Comparison of ENCODE assay signal across 9 mouse cellular contexts in genomic region chr17:5248957-5249656, GRCm38 (mm10).
DNase-seq lines count a peak whose midpoint lies in the region; ATAC-seq and TF ChIP-seq lines count a peak whose summit lies in the region.
"Had no signal": no experiment of that assay in that cellular context is flagged by ENCODE, and none has a peak within 500 bp of the region (broad histone marks: within the 10 kb centered on the region; RNA-seq: fewer than 3 reads in every experiment).

No protein-coding gene starts in this region.

- H3K4me1 ChIP-seq in cerebellum, adult 2 months (ENCODE audit: control insufficient read depth, insufficient read depth, low read length): peaks cover 47% of the 10 kb centered on the region
- H3K4me1 ChIP-seq in hindbrain, embryonic 15.5 days (replicated peaks): peaks cover 49% of the 10 kb centered on the region

- peak; percentile 36; the same call in 1 of the 2 replicates for ATAC-seq in hindbrain, embryonic 15.5 days (ENCODE audit: low FRiP score, low read depth)

- H3K27me3 ChIP-seq in cerebellum, adult 2 months (ENCODE audit: control insufficient read depth, insufficient read depth, low read length): no peaks in the 10 kb centered on the region
- H3K27me3 ChIP-seq in hindbrain, embryonic 15.5 days: no peaks in the 10 kb centered on the region
- H3K27me3 ChIP-seq: limb, embryonic 13.5 days had no signal

- H3K4me2 ChIP-seq in hindbrain, embryonic 15.5 days: 0 out of 2 replicates have a peak overlapping the region, but pooled peaks have one; percentile 16
- H3K4me2 ChIP-seq: limb, embryonic 13.5 days had no signal

- peak overlapping the region; percentile 48 for H3K27ac ChIP-seq in cerebellum, adult 2 months (ENCODE audit: insufficient read depth, low read length)
- H3K27ac ChIP-seq in hindbrain, embryonic 15.5 days (replicated peaks): peak overlapping the region; percentile 68
- H3K27ac ChIP-seq: limb, embryonic 13.5 days had no signal

- DNase-seq in left cerebral cortex, postnatal 10 days (ENCODE audit: extremely low spot score in 1 of 2, low spot score in 2 of 2): peak; percentile 56 to 61
- no peak for DNase-seq in left cerebral cortex, adult 8-10 months (ENCODE audit: low spot score in 2 of 2)
- DNase-seq in cerebellum, adult 2 months: peak; percentile 88 to 95
- peak; percentile 78 for DNase-seq in left cerebral cortex, postnatal 4 days
- peak; percentile 48 for DNase-seq in naive thymus-derived CD4-positive, alpha-beta T cell, adult 2 months (ENCODE audit: low read depth)
- DNase-seq in embryo, embryonic 9.5 days (ENCODE audit: extremely low spot score): no peak
- DNase-seq in retina, postnatal 1 day: no peak

- intact Hi-C loops in left cerebral cortex, postnatal 10 days (cut with DNase I): no loop called here
- intact Hi-C loops in left cerebral cortex, postnatal 4 days (cut with DNase I): no loop called here

- H3K36me3 ChIP-seq in hindbrain, embryonic 15.5 days: no peaks in the 10 kb centered on the region

- no peaks in the 10 kb centered on the region for H3K9me3 ChIP-seq in hindbrain, embryonic 15.5 days
- H3K9me3 ChIP-seq: limb, embryonic 13.5 days had no signal

- no peak overlapping the region for H3K9ac ChIP-seq in hindbrain, embryonic 15.5 days

- peak; percentile 16; the same call in 1 of the 2 replicates for TF ChIP-seq POLR2A in cerebellum, adult 2 months (IDR thresholded peaks at IDR 0.05; ENCODE audit: borderline replicate concordance, insufficient read depth, low read length)

- whole genome bisulfite sequencing in cerebellum, adult 2 months: 14% methylated on average over 17 of the region's 17 CpGs
- WGBS in hindbrain, embryonic 15.5 days: 35% methylated on average over 17 of the region's 17 CpGs

- TF ChIP-seq CTCF in cerebellum, adult 2 months (IDR thresholded peaks at IDR 0.05; ENCODE audit: borderline replicate concordance, insufficient read depth, low read depth, low read length): no peak

- H3K4me3 ChIP-seq in cerebellum, adult 2 months (replicated peaks; ENCODE audit: insufficient read depth, low read depth, low read length): no peak overlapping the region
- H3K4me3 ChIP-seq in hindbrain, embryonic 15.5 days: no peak overlapping the region
- H3K4me3 ChIP-seq: limb, embryonic 13.5 days had no signal

Comparison
In these comparisons a context has a peak if more than half of its experiments do, and no peak if none do; other contexts are left out.
1. DNase-seq: peak in left cerebral cortex, postnatal 10 days (2 of 2), cerebellum, adult 2 months (2 of 2), left cerebral cortex, postnatal 4 days (single experiment) and naive thymus-derived CD4-positive, alpha-beta T cell, adult 2 months (single experiment); none in left cerebral cortex, adult 8-10 months (0 of 2), embryo, embryonic 9.5 days (single experiment) and retina, postnatal 1 day (single experiment).